Mouse (Mus musculus): ENCODE data around the gene 2310022B05Rik.

The 2310022B05Rik gene

DNA sequence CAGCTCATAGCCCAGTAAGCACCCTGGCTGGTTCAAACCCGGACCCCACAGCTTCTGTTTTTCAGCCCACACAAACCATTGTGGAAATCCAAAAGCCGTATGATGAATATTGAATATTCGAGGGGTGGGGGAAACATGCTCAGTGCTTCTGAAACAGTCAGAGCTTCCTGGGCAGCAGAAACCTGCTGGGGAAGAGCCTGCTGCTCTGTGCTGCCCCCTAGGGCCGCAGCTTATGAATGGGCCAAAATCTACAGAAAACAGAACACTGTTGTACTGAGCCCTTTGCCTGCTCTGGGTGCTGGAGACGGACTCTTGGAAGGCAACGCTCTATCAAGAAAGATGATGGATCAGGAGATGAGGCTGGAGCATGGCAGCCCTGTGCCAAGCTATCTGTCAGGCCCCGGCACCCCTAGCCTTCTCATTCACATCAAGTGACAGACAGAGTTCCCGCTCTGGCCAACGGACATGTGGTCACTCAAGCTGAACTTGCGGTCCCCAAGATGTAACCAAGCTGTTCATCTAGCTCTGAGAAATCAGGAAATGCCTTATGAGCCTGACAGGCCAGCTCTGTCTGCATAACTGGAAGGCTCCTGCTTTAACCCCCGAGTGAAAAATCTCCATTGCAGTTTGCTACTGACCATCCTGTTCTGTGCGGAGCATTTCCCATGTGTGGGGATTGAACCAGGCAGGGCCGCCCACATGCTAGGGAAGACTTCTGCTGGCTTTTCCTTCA, 54.8 kb downstream of the 2310022B05Rik start:
- DNase-seq (ENCODE audit: low read depth, low spot score), result peak; percentile 53

DNA sequence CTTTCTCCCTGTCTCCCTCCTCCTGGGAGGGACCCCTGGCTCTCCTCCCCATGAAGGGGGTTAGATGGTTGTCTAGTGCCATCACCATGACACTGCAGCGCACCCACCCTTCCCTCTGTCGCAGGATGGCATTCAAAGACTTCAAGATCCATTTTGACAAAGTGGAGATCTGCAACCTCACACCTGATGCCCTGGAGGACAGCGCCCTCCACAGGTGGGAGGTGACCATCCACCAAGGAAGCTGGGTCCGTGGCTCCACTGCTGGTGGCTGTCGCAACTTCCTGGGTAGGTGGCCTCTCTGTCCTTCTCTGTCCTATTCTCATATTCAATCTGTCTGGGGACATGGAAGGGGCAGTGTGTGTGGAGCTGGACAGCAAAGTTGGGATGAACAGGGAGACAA, 59.1 kb downstream of the 2310022B05Rik start:
- DNase-seq (ENCODE audit: low read depth, low spot score), result no peak

DNA sequence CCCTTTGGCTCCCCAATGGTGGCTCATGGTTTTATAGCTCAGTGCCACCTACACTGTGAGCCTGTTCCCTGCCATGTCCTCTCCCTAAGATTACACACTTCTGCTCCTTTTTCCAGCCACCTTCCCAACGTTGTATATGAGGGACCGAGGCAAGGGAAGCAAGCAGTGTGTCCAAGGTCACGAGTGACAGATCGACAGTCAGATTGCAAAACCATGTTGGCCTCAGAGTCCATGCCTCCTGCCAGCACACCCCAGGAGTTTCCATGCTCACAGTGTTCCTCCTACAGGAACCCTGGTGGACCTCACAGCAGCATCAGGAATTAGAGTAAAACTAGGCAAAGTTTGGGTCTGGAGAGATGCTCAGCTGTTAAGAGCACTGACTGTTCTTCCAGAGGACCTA, 73.8 kb downstream of the 2310022B05Rik start:
- no peak for DNase-seq (ENCODE audit: low read depth, low spot score)

DNA sequence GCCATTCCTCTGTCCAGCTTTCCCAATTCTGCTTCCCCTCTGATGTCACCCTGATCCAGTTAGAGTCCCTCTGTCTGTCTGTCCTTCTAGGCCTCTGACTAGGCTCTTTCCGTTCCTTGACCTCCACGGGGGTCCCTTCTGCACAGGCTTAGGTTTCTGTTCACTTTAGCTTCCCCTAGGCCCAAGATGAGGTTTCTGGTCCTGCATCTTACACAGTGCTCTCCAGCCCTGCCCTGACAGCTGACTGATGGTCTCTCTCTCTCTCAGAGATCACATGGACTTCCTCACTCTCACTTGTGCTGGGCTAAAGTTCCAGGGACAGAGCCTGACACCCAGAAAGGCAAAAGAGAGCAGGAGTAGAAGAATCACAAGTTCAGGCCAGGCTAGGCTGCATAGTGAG, 76.6 kb downstream of the 2310022B05Rik start:
- DNase-seq (ENCODE audit: low read depth, low spot score), result no peak
